Mouse (Mus musculus) CH12.LX (cell line): ENCODE results near the gene Ier2. TPM values are rescaled to one million over a fixed set of nuclear protein-coding genes. Genes with fewer than 3 reads are reported as not detected.

ENCODE experiments used
- DNase-seq: peaks from one replicate; pipeline ENCODE4 v3.0.0-alpha.2; 2013; ENCODE audit errors: extremely low read depth
- H3K27ac ChIP-seq: 2 replicates; pipeline ENCODE4 v1.5.1; 2012; ENCODE audit warnings: low read depth, mild to moderate bottlenecking, control low read depth, moderate library complexity; ENCODE audit not compliant: insufficient read depth
- H3K27me3 ChIP-seq: replicated peaks from 2 replicates; pipeline ENCODE3; 2012; ENCODE audit warnings: inconsistent platforms
- H3K36me3 ChIP-seq, 2 experiments: replicated peaks in 1 of 2; 2 replicates each; pipeline versions ENCODE3 to v1.6.1; 2012; ENCODE audit warnings: inconsistent platforms in 1 of 2, low read length in 1 of 2, mild to moderate bottlenecking in 1 of 2, mixed read lengths in 1 of 2, moderate library complexity in 1 of 2; ENCODE audit not compliant: control insufficient read depth in 1 of 2, insufficient read depth in 1 of 2
- H3K4me1 ChIP-seq, 2 experiments: 2 replicates each; pipeline ENCODE4 v1.6.1; 2012; ENCODE audit warnings: inconsistent platforms in 1 of 2, moderate library complexity in 1 of 2; ENCODE audit not compliant: insufficient read depth in 2 of 2, control insufficient read depth in 1 of 2
- H3K4me2 ChIP-seq: 2 replicates; pipeline ENCODE4 v1.6.1; 2012; ENCODE audit warnings: low read depth, mild to moderate bottlenecking, control low read depth; ENCODE audit not compliant: poor library complexity, insufficient read depth, severe bottlenecking
- H3K4me3 ChIP-seq, 3 experiments: fragments of 150-350 bp in 1 of 3; sonication (generic) in 1 of 3; replicated peaks in 1 of 3; 2 replicates each; pipeline versions ENCODE3 to v1.5.1; 2011 to 2012; ENCODE audit warnings: low read depth in 2 of 3, low read length in 2 of 3, mild to moderate bottlenecking in 2 of 3, moderate library complexity in 2 of 3, control low read depth in 1 of 3, improper control_type of control experiment in 1 of 3, inconsistent platforms in 1 of 3, mixed read lengths in 1 of 3; ENCODE audit not compliant: poor library complexity in 1 of 3
- H3K79me2 ChIP-seq: replicated peaks from 2 replicates; pipeline ENCODE4 v1.6.1; 2012; ENCODE audit warnings: mild to moderate bottlenecking, moderate library complexity; ENCODE audit not compliant: control insufficient read depth, poor library complexity, insufficient read depth, severe bottlenecking; ENCODE audit errors: extremely low read depth
- H3K9ac ChIP-seq: 2 replicates; pipeline ENCODE4 v1.6.1; 2012; ENCODE audit warnings: low read depth, mild to moderate bottlenecking, control low read depth, moderate library complexity; ENCODE audit not compliant: insufficient read depth
- H3K9me3 ChIP-seq: replicated peaks from 2 replicates; pipeline ENCODE3; 2012; ENCODE audit warnings: low read length, inconsistent platforms, mixed read lengths
- CHD1 ChIP-seq: IDR thresholded peaks from 2 replicates; pipeline ENCODE4 v1.6.1; 2012; ENCODE audit warnings: low read depth, low read length, improper control_type of control experiment, inconsistent platforms
- CTCF ChIP-seq, 2 experiments: IDR thresholded peaks in 1 of 2; conservative IDR thresholded peaks in 1 of 2; 2 replicates each; pipeline ENCODE4 v1.5.1; 2011 to 2012; ENCODE audit warnings: low read depth in 2 of 2, low read length in 2 of 2, improper control_type of control experiment in 1 of 2, inconsistent platforms in 1 of 2, mild to moderate bottlenecking in 1 of 2, moderate library complexity in 1 of 2
- E2F4 ChIP-seq: IDR thresholded peaks from 2 replicates; pipeline ENCODE4 v1.6.1; 2011; ENCODE audit warnings: low read depth, low read length, improper control_type of control experiment; ENCODE audit not compliant: insufficient replicate concordance
- ETS1 ChIP-seq: conservative IDR thresholded peaks from 2 replicates; pipeline ENCODE4 v1.6.1; 2012; ENCODE audit warnings: low read depth, mild to moderate bottlenecking, inconsistent platforms, low read length, improper control_type of control experiment, moderate library complexity
- GABPA ChIP-seq: IDR thresholded peaks from 2 replicates; pipeline ENCODE4 v1.6.1; 2012; ENCODE audit warnings: low read depth, low read length, improper control_type of control experiment, inconsistent platforms; ENCODE audit not compliant: insufficient replicate concordance
- HCFC1 ChIP-seq: IDR thresholded peaks from 2 replicates; pipeline ENCODE4 v1.6.1; 2012; ENCODE audit warnings: low read depth, mild to moderate bottlenecking, inconsistent platforms, low read length, improper control_type of control experiment
- IRF4 ChIP-seq: IDR thresholded peaks from 2 replicates; pipeline ENCODE4 v1.6.1; 2014; ENCODE audit warnings: low read depth, mild to moderate bottlenecking, inconsistent platforms, low read length, improper control_type of control experiment
- KAT2A ChIP-seq: IDR thresholded peaks from 2 replicates; pipeline ENCODE4 v1.6.1; 2012; ENCODE audit warnings: low read length, improper control_type of control experiment, inconsistent platforms; ENCODE audit not compliant: insufficient replicate concordance
- MAX ChIP-seq: IDR thresholded peaks from 2 replicates; pipeline ENCODE4 v1.6.1; 2011; ENCODE audit warnings: low read length, improper control_type of control experiment
- MAZ ChIP-seq: IDR thresholded peaks from 2 replicates; pipeline ENCODE4 v1.6.1; 2012; ENCODE audit warnings: low read depth, mild to moderate bottlenecking, inconsistent platforms, low read length, improper control_type of control experiment, moderate library complexity
- MXI1 ChIP-seq: IDR thresholded peaks from 2 replicates; pipeline ENCODE4 v1.6.1; 2011; ENCODE audit warnings: mild to moderate bottlenecking, low read depth, low read length, improper control_type of control experiment
- MYC ChIP-seq: IDR thresholded peaks from 2 replicates; pipeline ENCODE4 v1.6.1; 2011; ENCODE audit warnings: low read depth, mild to moderate bottlenecking, improper control_type of control experiment, low read length
- NELFE ChIP-seq: IDR thresholded peaks from 2 replicates; pipeline ENCODE4 v1.6.1; 2011; ENCODE audit warnings: low read depth, low read length, improper control_type of control experiment
- PAX5 ChIP-seq: IDR thresholded peaks from 2 replicates; pipeline ENCODE4 v1.6.1; 2012; ENCODE audit warnings: low read length, inconsistent platforms, mixed read lengths
- RAD21 ChIP-seq: IDR thresholded peaks from 2 replicates; pipeline ENCODE4 v1.6.1; 2011; ENCODE audit warnings: low read depth, mild to moderate bottlenecking, low read length, improper control_type of control experiment, moderate library complexity
- RCOR1 ChIP-seq: conservative IDR thresholded peaks from 2 replicates; pipeline ENCODE4 v1.6.1; 2012; ENCODE audit warnings: low read depth, mild to moderate bottlenecking, inconsistent platforms, low read length, improper control_type of control experiment
- SIN3A ChIP-seq: IDR thresholded peaks from 2 replicates; pipeline ENCODE4 v1.6.1; 2012; ENCODE audit warnings: low read length, improper control_type of control experiment, inconsistent platforms
- SMC3 ChIP-seq: IDR thresholded peaks from 2 replicates; pipeline ENCODE4 v1.6.1; 2011; ENCODE audit warnings: low read depth, low read length, improper control_type of control experiment
- TBP ChIP-seq: conservative IDR thresholded peaks from 2 replicates; pipeline ENCODE4 v1.6.1; 2011; ENCODE audit warnings: low read depth, low read length, improper control_type of control experiment
- UBTF ChIP-seq: IDR thresholded peaks from 2 replicates; pipeline ENCODE4 v1.6.1; 2012; ENCODE audit warnings: low read depth, mild to moderate bottlenecking, inconsistent platforms, low read length, improper control_type of control experiment, moderate library complexity
- USF1 ChIP-seq: IDR thresholded peaks from 2 replicates; pipeline ENCODE4 v1.6.1; 2014; ENCODE audit warnings: low read depth, mild to moderate bottlenecking, inconsistent platforms, low read length, improper control_type of control experiment
- USF2 ChIP-seq: conservative IDR thresholded peaks from 2 replicates; pipeline ENCODE4 v1.6.1; 2011; ENCODE audit warnings: low read depth, low read length, improper control_type of control experiment
- ZKSCAN1 ChIP-seq: IDR thresholded peaks from 2 replicates; pipeline ENCODE4 v1.6.1; 2012; ENCODE audit warnings: low read depth, inconsistent platforms, low read length, improper control_type of control experiment, borderline replicate concordance
- ZMIZ1 ChIP-seq: IDR thresholded peaks from 2 replicates; pipeline ENCODE4 v1.6.1; 2012; ENCODE audit warnings: low read depth, mild to moderate bottlenecking, inconsistent platforms, low read length, improper control_type of control experiment
- ZNF384 ChIP-seq: IDR thresholded peaks from 2 replicates; pipeline ENCODE4 v1.6.1; 2012; ENCODE audit warnings: low read depth, low read length, improper control_type of control experiment, inconsistent platforms
- dilution Hi-C: fragments of 300-500 bp; cut with MboI; formaldehyde crosslinking; loops from 2 replicates; pipeline ENCODE4 v1.14.3; 2020; ENCODE audit warnings: low sequenced_read_pairs; ENCODE audit not compliant: extremely low pct_unique_long_range_greater_than_20kb, extremely low pct_ligation_motif_present
- in situ Hi-C: fragments of 300-500 bp; cut with MboI; formaldehyde crosslinking; loops from 3 replicates; pipeline ENCODE4 v1.14.3; 2019; ENCODE audit warnings: low sequenced_read_pairs, low pct_ligation_motif_present, low pct_unique_long_range_greater_than_20kb, mixed read lengths
- polyA plus RNA-seq: library from polyadenylated mRNA; unstranded; fragments of >175 nt; gene quantifications from 2 replicates; pipeline ENCODE4 v1.2.1, GENCODE M21; 2012; ENCODE audit warnings: low read depth; ENCODE audit not compliant: insufficient read length
- total RNA-seq, 2 experiments: library from RNA; depleted of rRNA; stranded (reverse); fragments of 300-350 nt in 1 of 2; fragments of >200 nt in 1 of 2; gene quantifications; 2 replicates each; pipeline ENCODE4 v1.2.3; 2012 to 2014

Gene Ier2
- total and polyA plus RNA-seq, 3 experiments = 26.3 to 35.4 (median 30.3) TPM

GRCm38 (mm10) chr8:84621102-84621625, 41.5 kb downstream of the Ier2 start:
- dilution Hi-C loops = no loop called here
- Histone ChIP-seq H3K79me2 (no peaks in the 10 kb centered on the region), H3K9me3 (no peaks in the 10 kb centered on the region), H3K27ac (no peak overlapping the region), H3K36me3 (peaks cover 0 to 13% of the 10 kb centered on the region in 2 experiments), H3K9ac (no peak overlapping the region), H3K4me3 (no peak overlapping the region), H3K4me2 (no peak overlapping the region), H3K27me3 (peaks cover 40% of the 10 kb centered on the region), H3K4me1 (peaks cover 0 to 2% of the 10 kb centered on the region in 2 experiments; a peak in 1 of 4 replicates)
- DNase-seq = no peak
- TF ChIP-seq SIN3A (no peak), ZNF384 (no peak), RCOR1 (no peak), GABPA (no peak), PAX5 (no peak), RAD21 (peak; percentile 9), CTCF (conservative IDR thresholded peaks at IDR 0.05 in 1 of 2, IDR thresholded peaks at IDR 0.05 in 1 of 2; ENCODE audit: low read depth in 2 of 2, low read length in 2 of 2) (peak in 1 of 2 experiments; percentile 56; a peak in 2 of 4 replicates), NELFE (no peak), HCFC1 (no peak), MAX (no peak), CHD1 (no peak), ZKSCAN1 (no peak), SMC3 (peak; percentile 13; the same call in 1 of the 2 replicates), ETS1 (no peak), MAZ (no peak), E2F4 (no peak), MYC (no peak)
- in situ Hi-C loops = no loop called here

GRCm38 (mm10) chr8:84617005-84617404, 45.6 kb downstream of the Ier2 start:
- Histone ChIP-seq H3K79me2 (no peaks in the 10 kb centered on the region), H3K27ac (no peak overlapping the region), H3K9ac (no peak overlapping the region), H3K27me3 (peaks cover 55% of the 10 kb centered on the region), H3K4me3 (no peak overlapping the region), H3K9me3 (no peaks in the 10 kb centered on the region), H3K4me2 (no peak overlapping the region), H3K4me1 (peaks cover 0 to 2% of the 10 kb centered on the region in 2 experiments; a peak in 1 of 4 replicates), H3K36me3 (peaks cover 0 to 28% of the 10 kb centered on the region in 2 experiments)
- TF ChIP-seq SMC3 (no peak), TBP (no peak), USF2 (no peak), MYC (no peak), CHD1 (no peak), MAZ (no peak), ZKSCAN1 (no peak), USF1 (no peak), ETS1 (no peak), UBTF (no peak), IRF4 (no peak), KAT2A (no peak), ZMIZ1 (no peak), MXI1 (no peak), NELFE (no peak)
- DNase-seq = no peak
- in situ Hi-C loops (no loop called here), dilution Hi-C loops (no loop called here)
